Mouse (Mus musculus): ENCODE results near the gene Smurf1. TPM values are rescaled to one million over a fixed set of nuclear protein-coding genes. Genes with fewer than 3 reads are reported as not detected.

The Smurf1 gene
- polyA plus RNA-seq, 1 experiment from 2014 or later, result 2.1 TPM

DNA sequence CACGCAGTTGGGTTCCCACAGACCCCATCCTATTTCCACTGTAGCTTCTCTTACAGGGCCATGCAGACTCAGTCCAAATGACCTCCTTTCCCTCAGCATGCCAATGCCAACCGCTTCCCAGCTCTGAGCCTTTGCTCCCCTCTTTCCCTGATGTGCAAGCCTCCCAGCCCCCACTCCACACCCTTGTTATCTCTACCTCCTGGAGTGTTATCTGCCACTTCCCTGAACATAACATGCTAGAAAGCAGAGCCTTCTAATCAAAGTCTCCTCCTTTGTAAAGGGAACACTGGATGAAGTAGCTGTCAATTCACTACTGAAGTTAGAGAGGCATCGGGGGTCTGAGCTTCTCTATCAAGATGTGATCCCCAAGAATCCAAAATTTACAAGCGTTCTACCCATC, 32.2 kb downstream of the Smurf1 start:
- H3K4me1 ChIP-seq (replicated peaks), result peaks cover 13% of the 10 kb centered on the region
- no peaks in the 10 kb centered on the region for H3K27me3 ChIP-seq
- WGBS (ENCODE audit: insufficient replicate concordance), result 45% methylated on average over 4 of the region's 4 CpGs
- no peak overlapping the region for H3K4me3 ChIP-seq (replicated peaks)
- no peak overlapping the region for H3K27ac ChIP-seq
- no peak overlapping the region for H3K4me2 ChIP-seq
- no peaks in the 10 kb centered on the region for H3K36me3 ChIP-seq
- ATAC-seq (ENCODE audit: low read depth) (no peak), DNase-seq (no peak)
- H3K9me3 ChIP-seq (replicated peaks), result no peaks in the 10 kb centered on the region
- H3K9ac ChIP-seq, result no peak overlapping the region

DNA sequence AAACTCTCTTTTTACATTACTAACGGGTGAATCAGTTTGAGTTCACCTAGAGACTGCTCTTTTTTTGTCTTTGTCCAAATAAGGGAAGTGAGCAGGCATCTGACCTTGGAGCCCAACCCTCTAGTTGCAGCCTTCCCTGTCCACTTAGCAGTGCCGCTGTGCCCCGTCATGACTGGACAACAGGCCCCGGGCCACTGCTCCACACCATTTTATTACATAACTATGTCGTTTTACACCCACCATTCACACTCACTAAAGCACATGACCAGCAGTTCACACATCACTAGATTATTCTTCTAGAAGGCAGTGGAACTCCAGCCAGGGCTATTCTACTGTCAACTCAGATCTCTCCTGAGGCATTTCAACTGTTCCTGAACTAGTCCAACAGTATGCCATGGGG, 33.8 kb downstream of the Smurf1 start:
- no peak for DNase-seq
- ATAC-seq (ENCODE audit: low read depth), result no peak
- Histone ChIP-seq H3K27me3 (no peaks in the 10 kb centered on the region), H3K9me3 (replicated peaks) (no peaks in the 10 kb centered on the region), H3K4me1 (replicated peaks) (peaks cover 13% of the 10 kb centered on the region), H3K4me3 (replicated peaks) (no peak overlapping the region), H3K27ac (no peak overlapping the region), H3K36me3 (no peaks in the 10 kb centered on the region), H3K9ac (no peak overlapping the region), H3K4me2 (no peak overlapping the region)
- 64% methylated on average over 5 of the region's 5 CpGs for WGBS (ENCODE audit: insufficient replicate concordance)

DNA sequence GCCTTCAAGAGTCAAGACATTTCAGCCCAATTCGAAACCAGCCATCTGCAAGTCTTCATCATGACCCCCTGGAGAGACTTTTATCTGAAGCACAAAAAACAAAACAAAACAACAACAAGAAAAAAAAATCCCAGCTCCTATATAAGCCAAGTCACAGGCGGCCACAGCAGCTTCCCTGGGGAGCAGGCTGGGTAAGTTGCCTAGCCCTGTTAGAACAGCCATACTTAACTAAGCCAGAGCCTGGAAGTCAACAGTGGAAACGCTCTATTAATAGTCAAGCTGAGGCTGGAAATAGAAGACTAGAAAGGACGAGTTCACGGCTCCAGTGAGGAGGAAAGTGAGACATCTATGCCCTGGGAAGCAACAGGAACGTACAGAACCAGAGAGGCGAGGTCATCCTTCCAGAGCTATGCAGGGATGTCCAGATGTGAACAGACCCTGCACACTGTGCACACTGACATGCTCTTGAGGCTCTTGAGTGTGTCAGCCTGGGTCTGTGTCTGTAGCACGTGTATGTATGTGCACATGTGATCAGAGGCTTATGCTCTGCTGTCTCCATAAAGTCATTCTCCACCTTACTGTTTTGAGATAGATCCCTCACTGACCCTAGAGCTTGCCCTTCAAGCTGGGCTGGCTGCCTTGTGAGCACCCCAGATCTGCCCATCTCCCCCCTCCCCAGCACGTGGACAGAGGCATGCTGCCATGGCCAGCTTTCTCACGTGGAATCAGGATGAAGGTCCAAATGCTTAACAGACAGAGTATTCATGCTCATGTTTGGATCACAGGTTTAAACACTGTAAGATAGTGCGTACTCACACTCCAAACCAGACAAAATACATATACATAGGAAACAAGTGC, 36.6 kb downstream of the Smurf1 start:
- Histone ChIP-seq H3K4me2 (no peak overlapping the region), H3K27me3 (no peaks in the 10 kb centered on the region), H3K27ac (no peak overlapping the region), H3K4me1 (replicated peaks) (peaks cover 9% of the 10 kb centered on the region), H3K9ac (no peak overlapping the region), H3K36me3 (no peaks in the 10 kb centered on the region), H3K9me3 (replicated peaks) (no peaks in the 10 kb centered on the region), H3K4me3 (replicated peaks) (no peak overlapping the region)
- ATAC-seq (ENCODE audit: low read depth), result no peak
- DNase-seq, result no peak
- 49% methylated on average over 11 of the region's 11 CpGs for WGBS (ENCODE audit: insufficient replicate concordance)

GRCm38 (mm10) chr5:144926275-144926674, 39.4 kb downstream of the Smurf1 start:
- Histone ChIP-seq H3K4me1 (replicated peaks) (peaks cover 4% of the 10 kb centered on the region; the same call in 1 of the 2 replicates), H3K36me3 (no peaks in the 10 kb centered on the region), H3K27me3 (no peaks in the 10 kb centered on the region), H3K4me3 (replicated peaks) (no peak overlapping the region), H3K9me3 (replicated peaks) (no peaks in the 10 kb centered on the region), H3K9ac (no peak overlapping the region), H3K27ac (no peak overlapping the region), H3K4me2 (no peak overlapping the region)
- WGBS (ENCODE audit: insufficient replicate concordance), result 58% methylated on average over 2 of the region's 2 CpGs
- ATAC-seq (ENCODE audit: low read depth) (no peak), DNase-seq (no peak)

- ATAC-seq (ENCODE audit: low read depth) (no peak), DNase-seq (no peak)
- no peak overlapping the region for H3K4me2 ChIP-seq
- H3K4me1 ChIP-seq (replicated peaks), result peaks cover 7% of the 10 kb centered on the region; the same call in 1 of the 2 replicates
- no peaks in the 10 kb centered on the region for H3K27me3 ChIP-seq
- H3K9ac ChIP-seq, result no peak overlapping the region
- H3K36me3 ChIP-seq, result no peaks in the 10 kb centered on the region
- WGBS (ENCODE audit: insufficient replicate concordance), result 58% methylated on average over 6 of the region's 6 CpGs
- H3K4me3 ChIP-seq (replicated peaks), result no peak overlapping the region
- H3K9me3 ChIP-seq (replicated peaks), result no peaks in the 10 kb centered on the region
- no peak overlapping the region for H3K27ac ChIP-seq
These were observed 42.3 kb downstream of the Smurf1 start for GRCm38 (mm10) chr5:144923351-144923750.

GRCm38 (mm10) chr5:144919790-144920189, 45.9 kb downstream of the Smurf1 start:
- H3K4me1 ChIP-seq (replicated peaks), result peaks cover 15% of the 10 kb centered on the region
- no peaks in the 10 kb centered on the region for H3K36me3 ChIP-seq
- no peak overlapping the region for H3K4me3 ChIP-seq (replicated peaks)
- no peaks in the 10 kb centered on the region for H3K27me3 ChIP-seq
- H3K27ac ChIP-seq, result no peak overlapping the region
- DNase-seq (no peak), ATAC-seq (ENCODE audit: low read depth) (no peak)
- 71% methylated on average over 8 of the region's 8 CpGs for WGBS (ENCODE audit: insufficient replicate concordance)
- H3K4me2 ChIP-seq, result no peak overlapping the region
- no peaks in the 10 kb centered on the region for H3K9me3 ChIP-seq (replicated peaks)
- no peak overlapping the region for H3K9ac ChIP-seq

GRCm38 (mm10) chr5:144919194-144919593, 46.5 kb downstream of the Smurf1 start:
- H3K4me3 ChIP-seq (replicated peaks), result no peak overlapping the region
- H3K27me3 ChIP-seq, result no peaks in the 10 kb centered on the region
- ATAC-seq (ENCODE audit: low read depth) (no peak), DNase-seq (no peak)
- 69% methylated on average over 9 of the region's 9 CpGs for WGBS (ENCODE audit: insufficient replicate concordance)
- peaks cover 21% of the 10 kb centered on the region for H3K4me1 ChIP-seq (replicated peaks)
- no peak overlapping the region for H3K27ac ChIP-seq
- H3K9ac ChIP-seq, result no peak overlapping the region
- H3K36me3 ChIP-seq, result no peaks in the 10 kb centered on the region
- no peak overlapping the region for H3K4me2 ChIP-seq
- H3K9me3 ChIP-seq (replicated peaks), result no peaks in the 10 kb centered on the region

DNA sequence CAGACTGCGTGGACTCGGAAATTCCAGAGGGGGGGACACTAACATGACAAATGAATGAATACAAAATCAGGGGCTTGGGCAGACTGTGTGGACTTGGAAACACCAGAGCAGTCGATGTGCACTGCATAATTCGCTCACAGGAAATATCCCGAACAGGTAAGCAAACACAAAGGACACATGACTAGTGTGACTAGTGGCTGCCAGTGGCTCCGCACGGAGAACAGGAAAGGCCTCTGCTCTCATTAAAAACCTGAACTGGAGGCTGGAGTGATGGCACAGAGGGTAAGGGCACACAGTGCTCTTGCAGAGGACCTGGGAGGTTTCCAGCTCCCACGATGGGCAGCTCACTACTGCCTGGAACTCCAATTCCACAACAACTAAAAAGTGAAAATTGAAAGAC, 47.4 kb downstream of the Smurf1 start:
- DNase-seq (no peak), ATAC-seq (ENCODE audit: low read depth) (no peak)
- Histone ChIP-seq H3K9me3 (replicated peaks) (no peaks in the 10 kb centered on the region), H3K27me3 (no peaks in the 10 kb centered on the region), H3K27ac (no peak overlapping the region), H3K36me3 (no peaks in the 10 kb centered on the region), H3K4me2 (no peak overlapping the region), H3K4me1 (replicated peaks) (peaks cover 25% of the 10 kb centered on the region), H3K9ac (no peak overlapping the region), H3K4me3 (replicated peaks) (no peak overlapping the region)
- WGBS (ENCODE audit: insufficient replicate concordance), result 69% methylated on average over 8 of the region's 8 CpGs

DNA sequence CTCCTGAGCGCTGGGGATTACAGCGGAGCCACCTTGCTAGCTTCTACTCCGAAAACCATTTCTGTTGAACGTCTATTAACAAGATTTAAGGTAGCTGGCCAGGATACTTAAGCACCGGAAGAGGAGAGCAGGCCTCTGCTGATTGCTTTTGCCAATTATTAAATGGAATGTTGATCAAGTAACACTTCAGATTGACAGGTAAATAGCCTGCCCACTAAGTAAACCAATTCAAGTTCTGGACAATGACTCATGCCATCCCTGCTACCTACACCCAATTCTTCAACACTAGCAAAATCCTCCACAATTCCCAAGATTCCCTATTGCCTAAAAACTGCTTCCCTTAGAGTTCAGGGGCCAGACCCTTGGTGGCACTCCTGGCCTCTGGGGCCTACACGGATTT, 48.5 kb downstream of the Smurf1 start:
- DNase-seq (no peak), ATAC-seq (ENCODE audit: low read depth) (no peak)
- Histone ChIP-seq H3K4me3 (replicated peaks) (no peak overlapping the region), H3K4me2 (no peak overlapping the region), H3K27ac (no peak overlapping the region), H3K4me1 (replicated peaks) (peaks cover 25% of the 10 kb centered on the region), H3K9ac (no peak overlapping the region), H3K36me3 (no peaks in the 10 kb centered on the region), H3K27me3 (no peaks in the 10 kb centered on the region), H3K9me3 (replicated peaks) (no peaks in the 10 kb centered on the region)
- WGBS (ENCODE audit: insufficient replicate concordance), result 70% methylated on average over 6 of the region's 6 CpGs

GRCm38 (mm10) chr5:144915828-144916227, 49.8 kb downstream of the Smurf1 start:
- Histone ChIP-seq H3K27me3 (no peaks in the 10 kb centered on the region), H3K36me3 (no peaks in the 10 kb centered on the region), H3K9me3 (replicated peaks) (no peaks in the 10 kb centered on the region), H3K4me3 (replicated peaks) (no peak overlapping the region), H3K4me1 (replicated peaks) (peaks cover 22% of the 10 kb centered on the region), H3K27ac (no peak overlapping the region), H3K4me2 (no peak overlapping the region), H3K9ac (no peak overlapping the region)
- WGBS (ENCODE audit: insufficient replicate concordance), result 64% methylated on average over 5 of the region's 5 CpGs
- DNase-seq (no peak), ATAC-seq (ENCODE audit: low read depth) (no peak)

GRCm38 (mm10) chr5:144914433-144914906, 51.2 kb downstream of the Smurf1 start:
- Histone ChIP-seq H3K27me3 (no peaks in the 10 kb centered on the region), H3K9me3 (replicated peaks) (no peaks in the 10 kb centered on the region), H3K4me2 (no peak overlapping the region), H3K36me3 (no peaks in the 10 kb centered on the region), H3K27ac (no peak overlapping the region), H3K4me3 (replicated peaks) (no peak overlapping the region), H3K9ac (no peak overlapping the region), H3K4me1 (replicated peaks) (peaks cover 19% of the 10 kb centered on the region)
- ATAC-seq (ENCODE audit: low read depth) (no peak), DNase-seq (no peak)
- 67% methylated on average over 7 of the region's 7 CpGs for WGBS (ENCODE audit: insufficient replicate concordance)

GRCm38 (mm10) chr5:144913923-144914322, 51.7 kb downstream of the Smurf1 start:
- H3K27ac ChIP-seq, result no peak overlapping the region
- peaks cover 19% of the 10 kb centered on the region for H3K4me1 ChIP-seq (replicated peaks)
- ATAC-seq (ENCODE audit: low read depth) (no peak), DNase-seq (no peak)
- H3K4me3 ChIP-seq (replicated peaks), result no peak overlapping the region
- H3K27me3 ChIP-seq, result no peaks in the 10 kb centered on the region
- no peaks in the 10 kb centered on the region for H3K36me3 ChIP-seq
- no peaks in the 10 kb centered on the region for H3K9me3 ChIP-seq (replicated peaks)
- H3K9ac ChIP-seq, result no peak overlapping the region
- H3K4me2 ChIP-seq, result no peak overlapping the region
- 83% methylated on average over 16 of the region's 16 CpGs for WGBS (ENCODE audit: insufficient replicate concordance)
